Mouse (Mus musculus) forebrain, embryonic 15.5 days (tissue): ENCODE measurements at regions not wholly inside any gene's neighbourhood (a gene's known extent, or its start where the extent isn't known, plus 50 kb on each side); places are given as distances from the start of the nearest gene placed in this dataset.

Source experiments
- ATAC-seq: fragments of 200-750 bp; cut with Nextera tagmentation; replicated peaks from 2 replicates; pipeline ENCODE4 v1.8.0; 2017; ENCODE audit warnings: mild to moderate bottlenecking, moderate TSS enrichment, moderate library complexity
- H3K27ac ChIP-seq: fragments of 300-500 bp; sonication (generic); replicated peaks from 2 replicates; pipeline ENCODE4 v1.5.1; 2015; ENCODE audit warnings: mild to moderate bottlenecking, inconsistent platforms
- H3K27me3 ChIP-seq: fragments of 300-500 bp; sonication (generic); 2 replicates; pipeline ENCODE4 v1.6.1; 2015; ENCODE audit warnings: inconsistent platforms
- H3K36me3 ChIP-seq: fragments of 300-500 bp; sonication (generic); 2 replicates; pipeline ENCODE4 v1.6.1; 2015; ENCODE audit warnings: mild to moderate bottlenecking, inconsistent platforms
- H3K4me1 ChIP-seq: fragments of 300-500 bp; sonication (generic); 2 replicates; pipeline ENCODE4 v1.6.1; 2015; ENCODE audit warnings: inconsistent platforms
- H3K4me2 ChIP-seq: fragments of 300-500 bp; sonication (generic); replicated peaks from 2 replicates; pipeline ENCODE4 v1.6.1; 2015; ENCODE audit warnings: mild to moderate bottlenecking, inconsistent platforms
- H3K4me3 ChIP-seq: fragments of 300-500 bp; sonication (generic); 2 replicates; pipeline ENCODE4 v1.5.1; 2015; ENCODE audit warnings: mild to moderate bottlenecking, inconsistent platforms
- H3K9ac ChIP-seq: fragments of 300-500 bp; sonication (generic); replicated peaks from 2 replicates; pipeline ENCODE4 v1.6.1; 2015; ENCODE audit warnings: mild to moderate bottlenecking, inconsistent platforms
- H3K9me3 ChIP-seq: fragments of 300-500 bp; sonication (generic); 2 replicates; pipeline ENCODE4 v1.6.1; 2016; ENCODE audit warnings: inconsistent platforms
- WGBS: fragments of 180-500 bp; shearing (Covaris S2); methylation state at CpG from one replicate; pipeline ENCODE4 v1.1.7; 2015; ENCODE audit warnings: mixed read lengths; 5-methylcytosine and 5-hydroxymethylcytosine counted together
- microRNA counts: library from miRNA; unstranded; fragments of <30 nt; microRNA quantifications from one replicate; lab custom pipeline; 2016
- microRNA-seq: library from miRNA; unstranded; fragments of <30 nt; microRNA quantifications from one replicate; pipeline ENCODE4, GENCODE M21; 2016

DNA sequence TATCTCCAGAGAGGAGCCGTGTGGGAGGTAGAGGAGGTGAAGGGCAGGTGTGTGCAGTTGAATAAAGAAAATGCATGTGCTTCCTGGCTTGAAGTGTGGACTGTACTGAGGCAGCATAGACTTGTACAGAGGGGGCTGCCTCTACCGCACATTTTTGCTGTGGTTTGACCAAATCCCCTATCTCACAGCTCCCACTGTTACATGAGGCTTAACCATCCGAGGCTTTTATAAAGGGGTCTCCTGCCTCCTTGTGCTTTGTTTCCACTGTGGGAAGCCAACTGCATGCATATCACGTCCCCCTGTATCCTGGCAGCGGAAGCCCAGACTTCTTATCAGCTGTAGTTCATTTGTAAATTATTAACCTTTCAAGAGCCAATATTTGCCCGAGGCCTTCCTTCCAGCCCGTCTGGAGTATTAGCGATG is 53.6 kb upstream of the Camk1g start:
- H3K9ac ChIP-seq, result no peak overlapping the region
- ATAC-seq, result peak; percentile 44; the same call in 1 of the 2 replicates

DNA sequence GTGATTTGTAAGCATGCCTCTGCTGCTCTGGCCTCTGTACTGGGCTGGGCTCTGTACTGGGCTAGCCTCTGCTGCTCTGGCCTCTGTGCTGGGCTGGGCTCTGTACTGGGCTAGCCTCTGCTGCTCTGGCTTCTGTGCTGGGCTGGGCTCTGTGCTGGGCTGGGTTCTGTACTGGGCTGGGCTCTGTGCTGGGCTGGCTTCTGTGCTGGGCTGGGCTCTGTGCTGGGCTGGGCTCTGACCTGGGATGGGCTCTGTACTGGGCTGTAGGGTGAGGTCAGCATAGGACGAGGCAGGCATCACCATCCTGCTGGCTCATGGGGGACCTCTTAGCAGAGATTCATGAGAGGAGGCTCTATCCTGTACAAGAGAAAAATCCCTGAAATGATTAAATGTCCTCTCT is 52.8 kb upstream of the Camk1g start:
- H3K4me2 ChIP-seq, result no peak overlapping the region
- peaks cover 22% of the 10 kb centered on the region for H3K4me1 ChIP-seq
- H3K9me3 ChIP-seq, result no peaks in the 10 kb centered on the region
- peaks cover 28% of the 10 kb centered on the region for H3K27me3 ChIP-seq
- no peak overlapping the region for H3K27ac ChIP-seq
- H3K4me3 ChIP-seq, result no peak overlapping the region
- 83% methylated on average over 1 of the region's 1 CpGs for WGBS
- ATAC-seq, result no peak; the same call in 1 of the 2 replicates
- H3K9ac ChIP-seq, result no peak overlapping the region
- H3K36me3 ChIP-seq, result no peaks in the 10 kb centered on the region

More for the DNA sequence above, 53.6 kb upstream of the Camk1g start:
- no peak overlapping the region for H3K4me2 ChIP-seq
- H3K27ac ChIP-seq, result peak overlapping the region; percentile 60; the same call in 1 of the 2 replicates
- no peaks in the 10 kb centered on the region for H3K9me3 ChIP-seq
- peaks cover 30% of the 10 kb centered on the region for H3K27me3 ChIP-seq
- no peak overlapping the region for H3K4me3 ChIP-seq
- H3K4me1 ChIP-seq, result peaks cover 19% of the 10 kb centered on the region
- no peaks in the 10 kb centered on the region for H3K36me3 ChIP-seq
- WGBS, result 35% methylated on average over 8 of the region's 8 CpGs

DNA sequence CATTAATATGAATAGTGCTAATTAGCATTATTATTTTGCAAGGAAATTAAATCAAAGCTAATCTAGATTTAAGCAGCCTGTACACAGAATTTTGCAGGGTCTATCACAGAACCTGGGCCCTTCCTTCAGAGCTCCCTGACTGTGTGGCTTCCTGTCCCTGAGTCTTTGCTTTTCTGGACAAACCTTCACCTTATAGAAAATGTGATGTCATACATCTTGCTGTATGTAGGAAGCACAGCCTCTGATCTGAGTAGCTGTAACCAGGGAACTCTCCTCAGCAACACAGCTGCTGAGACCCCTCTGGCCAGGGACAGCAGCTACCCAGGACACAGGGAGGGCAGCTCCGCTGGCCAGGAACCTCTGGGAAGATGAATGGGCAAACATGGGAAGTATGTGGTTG is 51.7 kb upstream of the Camk1g start:
- no peak overlapping the region for H3K27ac ChIP-seq
- 84% methylated on average over 1 of the region's 1 CpGs for WGBS
- no peak overlapping the region for H3K4me2 ChIP-seq
- H3K9ac ChIP-seq, result no peak overlapping the region
- H3K36me3 ChIP-seq, result no peaks in the 10 kb centered on the region
- H3K27me3 ChIP-seq, result peaks cover 18% of the 10 kb centered on the region; the same call in 1 of the 2 replicates
- no peak for ATAC-seq
- H3K9me3 ChIP-seq, result no peaks in the 10 kb centered on the region
- no peak overlapping the region for H3K4me3 ChIP-seq
- peaks cover 22% of the 10 kb centered on the region for H3K4me1 ChIP-seq

DNA sequence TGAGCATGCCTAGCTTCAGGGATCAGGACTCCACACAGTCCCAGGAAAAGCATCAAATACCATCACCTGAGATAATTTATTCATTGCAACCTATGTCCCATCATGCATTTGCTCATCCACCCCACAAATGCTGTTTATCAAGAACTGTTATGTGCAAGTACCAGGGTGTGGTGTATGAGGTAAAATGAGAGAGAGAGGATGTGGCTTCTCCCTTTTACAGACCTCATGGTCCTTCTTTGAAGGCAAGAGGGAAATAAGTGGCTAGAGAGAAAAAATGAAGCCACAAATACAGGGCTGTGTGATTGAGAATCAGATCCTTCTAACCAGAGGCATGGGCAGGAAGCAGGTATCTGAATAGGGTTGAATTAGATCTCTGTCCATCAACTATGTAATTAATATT is 51.3 kb upstream of the Camk1g start:
- peaks cover 22% of the 10 kb centered on the region for H3K4me1 ChIP-seq
- H3K4me2 ChIP-seq, result no peak overlapping the region
- peaks cover 14% of the 10 kb centered on the region; the same call in 1 of the 2 replicates for H3K27me3 ChIP-seq
- no peaks in the 10 kb centered on the region for H3K9me3 ChIP-seq
- ATAC-seq, result no peak
- H3K36me3 ChIP-seq, result no peaks in the 10 kb centered on the region
- H3K9ac ChIP-seq, result no peak overlapping the region
- no peak overlapping the region for H3K4me3 ChIP-seq
- H3K27ac ChIP-seq, result no peak overlapping the region

MicroRNAs encoded in the stretch of these regions (microRNA counts, 519-probe panel; counts per million panel counts)
- 2,529 counts per million, percentile 55 among the panel's probes with 10 or more counts for microRNA mmu-miR-205 (lab: Ali Mortazavi, UCI)

Small RNA genes in the stretch of these regions (microRNA-seq; reads per million reads assigned to microRNA genes)
- gene Mir205, result 27.0 reads per million, percentile 35 among the genes with 10 or more reads in this experiment
